Mouse (Mus musculus) left cerebral cortex, postnatal 4 days (tissue): Measurements from ENCODE around the gene Olfm2. TPM values are rescaled to one million over a fixed set of nuclear protein-coding genes. Genes with fewer than 3 reads are reported as not detected.

Source experiments
- total RNA-seq, 2 experiments: library from RNA; stranded (reverse); gene quantifications; 2 replicates each; pipeline ENCODE4 v1.2.3; 2021

Gene Olfm2
- total RNA-seq, 2 experiments from 2014 or later: 229 to 241 TPM

Other genes starting within 250 kb of the Olfm2 start
- gene Zfp266, start 224.9 kb downstream of the Olfm2 start, total RNA-seq: 100 to 1,000 TPM in 1 of 2 experiments, 10 to 100 TPM in 1; 97.4 to 105 TPM
- 10 to 100 TPM; 44.4 to 51.5 TPM for gene Zfp846, start 165.1 kb downstream of the Olfm2 start, total RNA-seq
- gene Ubl5, start 103.5 kb downstream of the Olfm2 start, total RNA-seq: 100 to 1,000 TPM; 298 to 308 TPM
- gene Fbxl12, start 101.6 kb downstream of the Olfm2 start, total RNA-seq: 10 to 100 TPM; 21.9 to 25.4 TPM
- gene Pin1, start 94.3 kb downstream of the Olfm2 start, total RNA-seq: 10 to 100 TPM; 27.0 to 28.4 TPM
- 1 to 10 TPM in 1 of 2 experiments, under 1 TPM in 1; 0.90 to 1.2 TPM for gene Col5a3, start 68.7 kb upstream of the Olfm2 start, total RNA-seq
- gene Rdh8, start 72.2 kb upstream of the Olfm2 start, total RNA-seq: not detected
- gene A230050P20Rik, start 122.3 kb upstream of the Olfm2 start, total RNA-seq: 10 to 100 TPM; 33.3 to 42.2 TPM
- gene Angptl6, start 133.4 kb upstream of the Olfm2 start, total RNA-seq: 10 to 100 TPM in 1 of 2 experiments, 1 to 10 TPM in 1; 9.9 to 10.9 TPM
- gene Ppan, start 141.8 kb upstream of the Olfm2 start, total RNA-seq: 10 to 100 TPM; 37.9 to 43.0 TPM
- 100 to 1,000 TPM; 144 to 147 TPM for gene Eif3g, start 152.3 kb upstream of the Olfm2 start, total RNA-seq
- gene Dnmt1, start 213.5 kb upstream of the Olfm2 start, total RNA-seq: 10 to 100 TPM; 86.1 to 88.5 TPM
- gene S1pr2, start 230.4 kb upstream of the Olfm2 start, total RNA-seq: 1 to 10 TPM; 4.5 to 5.5 TPM